Comparison of ENCODE assay signal across 26 mouse cellular contexts in the genomic region with DNA sequence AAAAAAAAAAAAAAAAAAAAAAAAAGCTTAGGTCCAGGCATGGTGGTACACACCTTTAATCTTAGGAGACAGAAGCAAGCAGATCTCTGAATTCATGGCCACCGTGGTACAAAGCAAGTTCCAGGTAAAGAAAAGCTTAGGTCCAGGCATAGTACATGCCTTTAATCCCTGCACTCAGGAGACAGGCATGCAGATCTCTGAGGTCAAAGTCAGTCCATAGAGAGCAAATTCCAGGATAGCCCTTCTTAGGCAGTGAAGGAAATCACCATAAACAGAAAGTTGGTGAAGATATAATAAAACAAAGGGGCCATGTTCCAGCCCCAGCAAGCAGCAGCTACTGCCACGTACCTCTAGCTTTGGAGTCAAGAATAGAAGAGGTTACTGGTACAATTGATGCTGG. TPM values are rescaled to one million over a fixed set of nuclear protein-coding genes. Genes with fewer than 3 reads are reported as not detected.
"Had no signal": no experiment of that assay in that cellular context is flagged by ENCODE, and none has a peak within 500 bp of the region (broad histone marks: within the 10 kb centered on the region; RNA-seq: fewer than 3 reads in every experiment).

No protein-coding gene starts in this region.

- DNase-seq: gastrocnemius, adult 2 months; gastrocnemius, postnatal 10 days; gastrocnemius, postnatal 25 days; heart, adult 18-20 months; heart, postnatal 10 days; heart, postnatal 4 days; kidney, adult 11 months; kidney, adult 2 months; kidney, adult 9 months; kidney, postnatal 14 days; kidney, postnatal 36 days; layer of hippocampus, adult 9-11 months; layer of hippocampus, postnatal 36 days; left cerebral cortex, postnatal 4 days had no signal

- H3K27ac ChIP-seq: gastrocnemius, adult 2 months; heart, embryonic 10.5 days; hindbrain, embryonic 10.5 days; hindbrain, embryonic 12.5 days; hindbrain, embryonic 14.5 days; kidney, embryonic 15.5 days; kidney, postnatal 0 days; limb, embryonic 13.5 days; limb, embryonic 15.5 days had no signal

- H3K36me3 ChIP-seq: heart, embryonic 10.5 days; heart, embryonic 12.5 days; hindbrain, embryonic 12.5 days; kidney, embryonic 15.5 days; limb, embryonic 13.5 days; limb, embryonic 15.5 days had no signal

- H3K27me3 ChIP-seq: heart, embryonic 12.5 days; hindbrain, embryonic 12.5 days; kidney, embryonic 15.5 days; limb, embryonic 13.5 days; limb, embryonic 15.5 days had no signal

- H3K9me3 ChIP-seq: heart, embryonic 10.5 days; heart, embryonic 12.5 days; hindbrain, embryonic 10.5 days; hindbrain, embryonic 12.5 days; kidney, embryonic 15.5 days; limb, embryonic 13.5 days; limb, embryonic 15.5 days had no signal

- ATAC-seq: hindbrain, embryonic 16.5 days; inflammation-experienced regulatory T-cells, adult 6 months had no signal

- H3K4me2 ChIP-seq: heart, embryonic 12.5 days; hindbrain, embryonic 12.5 days; hindbrain, embryonic 14.5 days; kidney, embryonic 15.5 days; limb, embryonic 13.5 days; limb, embryonic 15.5 days; liver, embryonic 11.5 days had no signal

- H3K4me3 ChIP-seq: gastrocnemius, adult 2 months; heart, embryonic 10.5 days; heart, embryonic 12.5 days; hindbrain, embryonic 10.5 days; hindbrain, embryonic 12.5 days; kidney, embryonic 15.5 days; limb, embryonic 13.5 days; limb, embryonic 15.5 days had no signal

- H3K9ac ChIP-seq: heart, embryonic 12.5 days; hindbrain, embryonic 12.5 days; hindbrain, embryonic 14.5 days; kidney, embryonic 15.5 days; limb, embryonic 13.5 days; limb, embryonic 15.5 days had no signal

RNA-seq across cellular contexts. Expression of a gene that starts 44.0 kb away (rescaled TPM):
- polyA plus RNA-seq: inflammation-experienced regulatory T-cells, adult 6 months had no signal
